Comparison of ENCODE assay signal across 7 mouse cellular contexts in genomic region chr10:41552847-41553589, GRCm38 (mm10). TPM values are rescaled to one million over a fixed set of nuclear protein-coding genes. Genes with fewer than 3 reads are reported as not detected.
DNase-seq lines count a peak whose midpoint lies in the region; ATAC-seq and TF ChIP-seq lines count a peak whose summit lies in the region.

No protein-coding gene starts in this region.

- no peak overlapping the region for H3K4me3 ChIP-seq in heart, adult 2 months
- no peak overlapping the region for H3K4me3 ChIP-seq in kidney, embryonic 14.5 days (ENCODE audit: low read length)
- H3K4me3 ChIP-seq in lung, embryonic 16.5 days (ENCODE audit: low read length), result no peak overlapping the region

- 45% methylated on average over 14 of the region's 14 CpGs for WGBS in heart, adult 2 months
- 46% methylated on average over 14 of the region's 14 CpGs for WGBS in kidney, embryonic 14.5 days
- 34% methylated on average over 14 of the region's 14 CpGs for WGBS in lung, embryonic 16.5 days

- TF ChIP-seq EP300 in heart, adult 2 months (IDR thresholded peaks at IDR 0.05; ENCODE audit: insufficient read depth, low read depth, low read length), result no peak

- peaks cover 1% of the 10 kb centered on the region; the same call in 1 of the 2 replicates for H3K4me1 ChIP-seq in heart, adult 2 months (ENCODE audit: control insufficient read depth, insufficient read depth, low read length)
- peaks cover 6% of the 10 kb centered on the region; the same call in 1 of the 2 replicates for H3K4me1 ChIP-seq in kidney, embryonic 14.5 days (ENCODE audit: control insufficient read depth, insufficient read depth, low read length)
- peaks cover 11% of the 10 kb centered on the region; the same call in 1 of the 2 replicates for H3K4me1 ChIP-seq in lung, embryonic 16.5 days (replicated peaks; ENCODE audit: control insufficient read depth, insufficient read depth, low read length)

- no peaks in the 10 kb centered on the region for H3K27me3 ChIP-seq in heart, adult 2 months (ENCODE audit: control insufficient read depth, insufficient read depth, low read length)
- no peaks in the 10 kb centered on the region for H3K27me3 ChIP-seq in kidney, embryonic 14.5 days (ENCODE audit: control insufficient read depth, insufficient read depth, low read length)
- no peaks in the 10 kb centered on the region for H3K27me3 ChIP-seq in lung, embryonic 16.5 days (ENCODE audit: control insufficient read depth, insufficient read depth, low read depth, low read length)
- H3K27me3 ChIP-seq in splenic B cell, adult 2 months (ENCODE audit: control insufficient read depth, insufficient read depth, low read length, poor library complexity, severe bottlenecking), result no peaks in the 10 kb centered on the region

- H3K27ac ChIP-seq in heart, adult 2 months, result no peak overlapping the region
- 0 out of 2 replicates have a peak overlapping the region, but pooled peaks have one; percentile 19 for H3K27ac ChIP-seq in kidney, embryonic 14.5 days (ENCODE audit: low read depth, low read length)
- no peak overlapping the region for H3K27ac ChIP-seq in lung, embryonic 16.5 days (ENCODE audit: low read length)

- intact Hi-C loops in heart, adult 2 months (cut with DNase I), result no loop called here

- peak; percentile 92 for ATAC-seq in kidney, embryonic 14.5 days (ENCODE audit: low FRiP score, low TSS enrichment)
- ATAC-seq in lung, embryonic 16.5 days (ENCODE audit: low read depth), result peak; percentile 54

- H3K4me2 ChIP-seq in kidney, embryonic 14.5 days (replicated peaks; ENCODE audit: low read depth, low read length), result no peak overlapping the region; the same call in 1 of the 2 replicates
- no peak overlapping the region for H3K4me2 ChIP-seq in lung, embryonic 16.5 days (ENCODE audit: low read depth, low read length)

- H3K79me2 ChIP-seq in heart, adult 2 months (replicated peaks; ENCODE audit: control insufficient read depth, insufficient read depth, low read length), result no peaks in the 10 kb centered on the region

- H3K9ac ChIP-seq in heart, adult 2 months (ENCODE audit: low read depth, low read length), result no peak overlapping the region
- no peak overlapping the region for H3K9ac ChIP-seq in kidney, embryonic 14.5 days (ENCODE audit: low read depth, low read length)
- no peak overlapping the region for H3K9ac ChIP-seq in lung, embryonic 16.5 days (ENCODE audit: low read length)

- no peaks in the 10 kb centered on the region for H3K36me3 ChIP-seq in heart, adult 2 months (ENCODE audit: control insufficient read depth, insufficient read depth, low read length)
- no peaks in the 10 kb centered on the region for H3K36me3 ChIP-seq in kidney, embryonic 14.5 days (ENCODE audit: control insufficient read depth, insufficient read depth, low read length)
- no peaks in the 10 kb centered on the region for H3K36me3 ChIP-seq in lung, embryonic 16.5 days (ENCODE audit: control insufficient read depth, insufficient read depth, low read length)
- no peaks in the 10 kb centered on the region for H3K36me3 ChIP-seq in splenic B cell, adult 2 months (ENCODE audit: control insufficient read depth, insufficient read depth, low read length, poor library complexity, severe bottlenecking)

- TF ChIP-seq POLR2A in heart, adult 2 months (IDR thresholded peaks at IDR 0.05; ENCODE audit: insufficient read depth, low read depth, low read length), result no peak

- TF ChIP-seq CTCF in heart, adult 2 months (IDR thresholded peaks at IDR 0.05), result no peak

- peaks cover 6% of the 10 kb centered on the region for H3K9me3 ChIP-seq in kidney, embryonic 14.5 days (ENCODE audit: control insufficient read depth, low read length)
- H3K9me3 ChIP-seq in lung, embryonic 16.5 days (ENCODE audit: control insufficient read depth, low read length), result peaks cover 4% of the 10 kb centered on the region

- DNase-seq in spleen, postnatal 36 days (ENCODE audit: low spot score in 2 of 2), result peak; percentile 53 to 55
- DNase-seq in spleen, adult 12 weeks (ENCODE audit: low spot score), result no peak
- DNase-seq in cerebellum, postnatal 14 days, result peak; percentile 27 to 42
- DNase-seq in heart, adult 2 months, result peak; percentile 46 to 71
- DNase-seq in splenic B cell, adult 2 months (ENCODE audit: low read depth, low spot score), result peak; percentile 37

RNA-seq across cellular contexts. Expression of gene Cd164, which starts 33.8 kb away (rescaled TPM):
- 100 to 1,000 TPM; 137 to 151 TPM for total RNA-seq in heart, adult 2 months (2021)
- 131 and 193 TPM in 2 replicates for polyA plus RNA-seq in heart, adult 2 months (2012; rRNA removed)
- polyA plus RNA-seq in kidney, embryonic 14.5 days (2014; fragmentation: Nextera tagmentation; extraction: Ambion mirVana), result 134 and 221 TPM in 2 replicates
- polyA plus RNA-seq in lung, embryonic 16.5 days (2015; fragmentation: Nextera tagmentation; extraction: Ambion mirVana), result 169 and 185 TPM in 2 replicates
